ENCODE assay signal across 9 mouse cellular contexts in genomic region chr4:142065835-142066234, GRCm38 (mm10). TPM values are rescaled to one million over a fixed set of nuclear protein-coding genes. Genes with fewer than 3 reads are reported as not detected.
A peak's percentile ranks its signal among the peaks of the same experiment; 100 is the strongest.
DNase-seq lines count a peak whose midpoint lies in the region; ATAC-seq and TF ChIP-seq lines count a peak whose summit lies in the region.
"Had no signal": no experiment of that assay in that cellular context is flagged by ENCODE, and none has a peak within 500 bp of the region (broad histone marks: within the 10 kb centered on the region; RNA-seq: fewer than 3 reads in every experiment).

No protein-coding gene starts in this region.

- no peaks in the 10 kb centered on the region for H3K9me3 ChIP-seq in lung, embryonic 15.5 days

- peaks cover 65% of the 10 kb centered on the region for H3K4me1 ChIP-seq in cerebellum, adult 2 months (ENCODE audit: control insufficient read depth, insufficient read depth, low read length)
- H3K4me1 ChIP-seq in lung, embryonic 15.5 days: peaks cover 52% of the 10 kb centered on the region
- H3K4me1 ChIP-seq in small intestine, adult 2 months (ENCODE audit: control insufficient read depth, insufficient read depth, insufficient read length, low read length): peaks cover 44% of the 10 kb centered on the region

- H3K4me3 ChIP-seq in cerebellum, adult 2 months (replicated peaks; ENCODE audit: insufficient read depth, low read depth, low read length): no peak overlapping the region
- no peak overlapping the region for H3K4me3 ChIP-seq in lung, embryonic 15.5 days
- no peak overlapping the region for H3K4me3 ChIP-seq in small intestine, adult 2 months (ENCODE audit: low read depth, low read length)

- H3K4me2 ChIP-seq in lung, embryonic 15.5 days: peak overlapping the region; percentile 21; the same call in 1 of the 2 replicates

- no peak for DNase-seq in cerebellum, adult 2 months
- no peak for DNase-seq in cerebellum, adult 11-12 months
- no peak for DNase-seq in lung, adult 18-20 months
- peak; percentile 49 for DNase-seq in kidney, postnatal 14 days
- no peak for DNase-seq in thymus, postnatal 14 days
- no peak for DNase-seq in adrenal gland, postnatal 10 days

- 49% methylated on average over 6 of the region's 6 CpGs for WGBS in cerebellum, adult 2 months
- 31% methylated on average over 6 of the region's 6 CpGs for WGBS in lung, embryonic 15.5 days
- WGBS in small intestine, adult 2 months: 14% methylated on average over 6 of the region's 6 CpGs

- no peaks in the 10 kb centered on the region for H3K27me3 ChIP-seq in cerebellum, adult 2 months (ENCODE audit: control insufficient read depth, insufficient read depth, low read length)
- H3K27me3 ChIP-seq in lung, embryonic 15.5 days: no peaks in the 10 kb centered on the region
- H3K27me3 ChIP-seq in small intestine, adult 2 months (ENCODE audit: control insufficient read depth, insufficient read depth, low read length): no peaks in the 10 kb centered on the region

- no peak for TF ChIP-seq POLR2A in cerebellum, adult 2 months (IDR thresholded peaks at IDR 0.05; ENCODE audit: borderline replicate concordance, insufficient read depth, low read length)
- no peak for TF ChIP-seq POLR2A in small intestine, adult 2 months (IDR thresholded peaks at IDR 0.05; ENCODE audit: low read depth, low read length)

- no peaks in the 10 kb centered on the region for H3K36me3 ChIP-seq in lung, embryonic 15.5 days
- H3K36me3 ChIP-seq in small intestine, adult 2 months (ENCODE audit: control insufficient read depth, insufficient read depth, low read length): peaks cover 8% of the 10 kb centered on the region

- no peak overlapping the region for H3K9ac ChIP-seq in lung, embryonic 15.5 days

- no peak for TF ChIP-seq CTCF in cerebellum, adult 2 months (IDR thresholded peaks at IDR 0.05; ENCODE audit: borderline replicate concordance, insufficient read depth, low read depth, low read length)
- TF ChIP-seq CTCF in small intestine, adult 2 months (IDR thresholded peaks at IDR 0.05; ENCODE audit: extremely low read depth, insufficient read length, insufficient replicate concordance, low read depth, low read length): no peak

- ATAC-seq in lung, embryonic 15.5 days (ENCODE audit: borderline replicate concordance, extremely low read depth, low FRiP score, low TSS enrichment): peak; percentile 78; the same call in 1 of the 2 replicates

- peak overlapping the region; percentile 55; the same call in 1 of the 2 replicates for H3K27ac ChIP-seq in cerebellum, adult 2 months (ENCODE audit: insufficient read depth, low read length)
- peak overlapping the region; percentile 78 for H3K27ac ChIP-seq in lung, embryonic 15.5 days
- peak overlapping the region; percentile 62 for H3K27ac ChIP-seq in small intestine, adult 2 months (ENCODE audit: insufficient read depth, low read depth, low read length)

RNA-seq across cellular contexts. Expression of gene Tmem51, which starts 18.3 kb away (rescaled TPM):
- polyA plus RNA-seq in cerebellum, adult 2 months (2012; rRNA removed): 26.2 and 26.3 TPM in 2 replicates
- 21.8 and 23.1 TPM in 2 replicates for polyA plus RNA-seq in lung, embryonic 15.5 days (2015; fragmentation: Nextera tagmentation; extraction: Ambion mirVana)
- 21.0 and 30.5 TPM in 2 replicates for polyA plus RNA-seq in small intestine, adult 2 months (2012; rRNA removed)
- 1 to 10 TPM; 4.8 to 5.9 TPM for total RNA-seq in adrenal gland, postnatal 10 days (2021)

RNA-seq across cellular contexts. Expression of gene Fhad1, which starts 51.0 kb away (rescaled TPM):
- 2.1 and 3.4 TPM in 2 replicates for polyA plus RNA-seq in cerebellum, adult 2 months (2012; rRNA removed)
- 1.7 TPM in 2 replicates for polyA plus RNA-seq in lung, embryonic 15.5 days (2015; fragmentation: Nextera tagmentation; extraction: Ambion mirVana)
- 0.03 and 0.05 TPM in 2 replicates for polyA plus RNA-seq in small intestine, adult 2 months (2012; rRNA removed)
- under 1 TPM; 0.45 to 0.79 TPM for total RNA-seq in adrenal gland, postnatal 10 days (2021)
- total RNA-seq: hematopoietic stem cell, adult 5-6 weeks had no signal
